Mouse (Mus musculus) thymus, postnatal 25 days (tissue): Measurements from ENCODE around the gene Gm2310.
"Not testable (repeated sequence)": the region's sequence is repeated elsewhere in the genome, so short reads cannot be mapped to it uniquely, and the experiment has no call there.

Experiments used
- DNase-seq: peaks from one replicate; pipeline ENCODE4 v3.0.0; 2022

Gene Gm2310

GRCm38 (mm10) chr15:8519853-8520252, at the start of gene Gm2310:
TSS of gene Gm2310 (minus strand) at chr15:8519953.
- not testable (repeated sequence) for DNase-seq

- DNase-seq, result peak; percentile 98
Observed at GRCm38 (mm10) chr15:8568645-8569528, 49.1 kb upstream of the Gm2310 start.

DNA sequence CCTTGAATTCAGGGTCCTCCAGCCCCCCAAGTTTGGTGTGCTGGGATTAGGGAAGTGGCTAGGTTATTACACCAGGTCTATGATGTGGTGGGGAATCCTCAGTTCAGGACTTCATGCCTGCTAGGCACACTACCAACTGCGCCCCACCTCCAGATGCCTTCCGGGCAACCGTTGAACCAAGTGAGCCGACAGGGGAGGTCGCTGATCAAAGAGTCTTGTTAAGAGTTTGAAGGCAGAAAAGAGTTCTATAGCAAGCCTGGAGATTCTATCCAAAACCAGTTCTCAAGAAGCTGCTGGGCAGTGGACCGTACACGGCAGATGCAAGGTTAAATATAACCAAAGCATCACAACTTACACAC, 48.5 kb upstream of the Gm2310 start:
- no peak for DNase-seq

DNA sequence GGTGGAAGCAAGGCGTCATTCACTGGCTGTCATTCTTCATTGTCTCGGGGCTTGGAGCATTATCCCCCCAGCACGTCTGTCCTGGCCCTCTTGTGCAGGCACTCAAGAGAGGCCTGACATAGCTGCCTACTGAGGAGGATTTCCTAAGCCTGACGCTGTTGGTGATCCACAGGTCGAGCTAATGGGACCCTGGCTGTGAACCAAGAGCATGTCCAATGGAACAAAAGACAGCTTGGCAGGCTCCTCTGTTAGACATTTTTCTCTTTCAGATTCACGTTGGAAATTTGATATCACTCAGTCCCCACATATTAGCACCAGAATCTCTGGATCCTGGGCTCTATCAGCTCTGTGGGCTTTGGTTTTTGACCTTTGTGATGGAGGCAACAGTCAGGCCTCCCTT, 45.7 kb upstream of the Gm2310 start:
- DNase-seq, result no peak

GRCm38 (mm10) chr15:8564331-8564730, 44.6 kb upstream of the Gm2310 start:
- DNase-seq, result no peak

DNA sequence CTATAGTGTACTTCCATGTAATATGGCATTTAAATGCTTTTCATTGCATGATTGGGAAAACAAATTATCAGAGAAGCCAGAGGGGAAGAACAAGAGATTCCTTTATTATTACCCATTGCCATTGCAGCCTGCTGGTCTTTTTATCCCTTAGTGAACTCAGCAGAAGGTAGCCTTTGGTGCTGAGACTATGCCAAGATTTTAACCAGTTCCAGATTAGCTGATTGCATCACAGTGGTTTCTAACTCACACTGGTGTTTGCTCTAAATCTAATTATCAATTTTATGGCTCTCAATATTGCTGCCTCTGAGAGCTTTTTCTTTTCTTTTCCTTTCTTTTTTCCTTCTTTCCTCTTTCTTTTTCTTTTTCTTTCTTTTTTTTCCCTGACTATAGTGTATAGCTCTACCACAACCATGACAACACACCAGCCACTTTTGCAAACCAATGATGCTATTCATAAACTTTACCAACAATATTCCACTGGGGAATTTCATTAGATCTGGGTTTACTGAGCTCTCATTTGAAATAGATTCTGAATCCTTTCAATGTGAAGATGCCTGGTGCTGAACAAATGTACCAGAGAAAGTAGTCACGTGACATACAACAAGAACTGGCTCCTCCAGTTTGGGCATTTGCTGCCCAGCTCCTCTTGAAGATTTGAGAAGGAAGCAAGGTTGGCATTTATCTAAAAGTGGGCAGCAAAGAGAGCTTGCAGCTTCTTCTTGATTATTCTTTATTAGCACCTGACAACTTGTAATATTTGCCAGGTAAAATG, 43.9 kb upstream of the Gm2310 start:
- DNase-seq, result no peak

DNA sequence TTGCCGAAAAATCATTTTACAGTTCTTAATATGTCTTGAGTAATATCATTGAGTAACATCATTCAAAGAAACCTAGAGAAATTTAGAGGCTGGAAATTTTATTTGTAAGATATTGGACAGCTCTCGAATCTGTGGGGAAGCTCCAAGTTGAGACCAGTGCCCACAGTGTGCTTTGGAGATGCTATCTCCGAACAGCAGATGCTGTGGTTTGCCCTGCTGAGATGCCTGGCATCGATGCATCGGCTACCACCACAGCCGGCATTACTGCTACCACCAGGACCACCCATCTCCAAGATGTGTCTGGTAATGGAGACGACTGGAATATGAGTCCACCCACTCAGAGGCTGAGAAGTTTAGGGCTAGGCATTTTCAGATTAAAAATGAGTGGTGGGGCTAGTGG, 43.0 kb upstream of the Gm2310 start:
- DNase-seq, result no peak

GRCm38 (mm10) chr15:8531201-8531600, 11.4 kb upstream of the Gm2310 start:
- DNase-seq, result no peak

DNA sequence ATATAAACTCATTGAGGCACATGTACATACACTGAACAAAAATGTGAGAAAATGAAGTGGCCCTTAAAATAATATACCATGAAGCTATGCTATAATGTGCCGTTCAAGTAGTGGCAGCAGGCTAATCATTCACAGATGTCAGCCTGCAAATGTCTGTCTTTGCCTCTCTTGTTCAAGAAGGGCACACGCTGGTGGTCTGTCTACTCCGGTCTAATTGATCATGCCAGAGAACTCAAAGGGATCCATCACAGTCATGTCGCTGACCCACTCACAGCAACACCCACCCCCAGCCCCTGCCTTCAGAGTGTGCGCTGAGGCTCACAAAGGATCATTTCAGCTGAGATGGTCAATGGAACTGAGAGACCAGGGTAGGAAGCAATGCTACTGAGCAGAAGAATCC, 6.8 kb downstream of the Gm2310 start:
- DNase-seq, result no peak

DNA sequence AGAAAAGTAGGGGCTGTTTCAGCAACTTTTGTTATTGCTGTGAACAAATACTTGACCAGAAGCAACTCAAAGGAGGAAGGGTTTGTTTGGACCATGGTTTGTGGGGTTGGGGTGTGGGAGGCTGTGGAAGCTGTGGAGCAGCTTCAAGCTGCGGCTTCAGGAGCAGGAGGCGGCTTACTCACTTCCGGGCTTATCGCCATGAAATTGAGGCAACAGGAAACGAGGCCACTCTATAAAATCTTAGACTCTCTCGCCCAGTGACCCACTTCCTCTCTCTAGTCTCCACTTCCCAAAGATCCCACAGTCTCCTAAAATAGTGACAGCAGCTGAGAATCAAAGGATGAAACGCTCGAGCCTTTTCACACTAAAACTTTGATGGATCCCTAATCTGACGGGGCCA, 7.9 kb downstream of the Gm2310 start:
- DNase-seq, result peak; percentile 69

DNA sequence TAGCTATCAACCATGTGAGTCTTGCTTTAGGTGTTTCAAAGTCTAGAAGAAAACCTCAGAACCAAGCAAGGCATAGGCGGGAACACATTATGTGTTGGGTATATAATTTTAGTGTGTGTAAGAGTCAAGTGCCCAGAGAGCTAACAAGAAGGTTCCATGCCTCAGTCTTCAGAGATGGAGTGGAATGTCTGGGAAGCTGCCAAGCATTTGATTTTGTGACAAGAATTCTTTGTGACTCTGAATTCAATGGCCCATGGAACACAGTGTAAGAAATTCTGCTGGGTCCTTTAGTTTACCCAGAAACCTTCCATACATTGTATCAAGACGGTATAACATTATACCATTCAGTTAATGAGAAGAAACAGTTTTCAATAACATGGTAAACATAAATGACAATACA, 17.3 kb downstream of the Gm2310 start:
- DNase-seq, result no peak

DNA sequence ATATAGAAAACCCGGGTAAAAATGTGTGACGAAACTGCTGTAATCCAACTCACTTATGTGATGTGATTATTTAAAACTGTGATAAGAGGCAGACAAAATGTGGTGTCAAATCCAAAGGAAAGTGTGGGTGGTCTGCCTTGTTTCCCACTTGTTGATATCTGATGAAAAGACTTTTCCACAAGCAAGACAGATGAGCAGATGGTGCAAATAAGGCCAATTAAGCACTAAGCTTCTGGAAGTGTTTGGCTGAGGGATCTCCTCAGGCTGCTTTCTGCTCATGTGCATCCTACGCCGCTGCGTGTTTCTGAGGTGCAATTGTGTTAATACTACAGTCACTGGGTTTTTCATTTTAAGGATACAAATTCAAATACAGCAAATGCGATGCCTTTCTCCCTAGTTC, 34.5 kb downstream of the Gm2310 start:
- no peak for DNase-seq

- no peak for DNase-seq
Observed at GRCm38 (mm10) chr15:8469006-8469575, 50.7 kb downstream of the Gm2310 start.
